Mouse (Mus musculus) hindbrain, embryonic 14.5 days (tissue): Measurements from ENCODE around the gene Plcg2. TPM values are rescaled to one million over a fixed set of nuclear protein-coding genes. Genes with fewer than 3 reads are reported as not detected.
A peak's percentile ranks its signal among the peaks of the same experiment; 100 is the strongest.

ENCODE experiments used
- ATAC-seq: fragments of 200-750 bp; cut with Nextera tagmentation; 2 replicates; pipeline ENCODE4 v1.8.0; 2017; ENCODE audit warnings: moderate number of reproducible peaks, mild to moderate bottlenecking, moderate TSS enrichment, moderate library complexity; ENCODE audit not compliant: low FRiP score
- DNase-seq: peaks from one replicate; pipeline ENCODE4 v3.0.0-alpha.2; 2015; ENCODE audit warnings: low spot score
- H3K27ac ChIP-seq: fragments of 300-500 bp; sonication (generic); 2 replicates; pipeline ENCODE4 v1.5.1; 2014; ENCODE audit warnings: mild to moderate bottlenecking, moderate library complexity
- H3K27me3 ChIP-seq: fragments of 300-500 bp; sonication (generic); 2 replicates; pipeline ENCODE4 v1.6.1; 2014; ENCODE audit warnings: mild to moderate bottlenecking, low read length, mixed read lengths; ENCODE audit not compliant: control insufficient read depth, insufficient read depth
- H3K36me3 ChIP-seq: fragments of 300-500 bp; sonication (generic); replicated peaks from 2 replicates; pipeline ENCODE4 v1.6.1; 2014; ENCODE audit not compliant: control insufficient read depth, insufficient read depth
- H3K4me1 ChIP-seq: fragments of 300-500 bp; sonication (generic); replicated peaks from 2 replicates; pipeline ENCODE4 v1.6.1; 2014; ENCODE audit warnings: antibody characterized with exemption, low read length, mixed read lengths; ENCODE audit not compliant: control insufficient read depth, insufficient read depth
- H3K4me2 ChIP-seq: fragments of 300-500 bp; sonication (generic); replicated peaks from 2 replicates; pipeline ENCODE4 v1.6.1; 2014; ENCODE audit warnings: mild to moderate bottlenecking, moderate library complexity
- H3K4me3 ChIP-seq: fragments of 300-500 bp; sonication (generic); replicated peaks from 2 replicates; pipeline ENCODE4 v1.5.1; 2014; ENCODE audit warnings: mild to moderate bottlenecking, low read length
- H3K9ac ChIP-seq: fragments of 300-500 bp; sonication (generic); 2 replicates; pipeline ENCODE4 v1.6.1; 2014
- H3K9me3 ChIP-seq: fragments of 300-500 bp; sonication (generic); 2 replicates; pipeline ENCODE4 v1.6.1; 2016; ENCODE audit warnings: low read length; ENCODE audit not compliant: control insufficient read depth
- WGBS: fragments of 180-500 bp; shearing (Covaris S2); extraction: QIAGEN DNeasy Blood & Tissue Kit; methylation state at CpG from one replicate; pipeline ENCODE4 v1.1.7; 2014; 5-methylcytosine and 5-hydroxymethylcytosine counted together
- polyA plus RNA-seq: library from polyadenylated mRNA; unstranded; fragments of >200 nt; fragmentation: Nextera tagmentation; extraction: Ambion mirVana; gene quantifications from 2 replicates; pipeline ENCODE4 v1.2.1, GENCODE M21; 2014

Gene Plcg2
- polyA plus RNA-seq, 1 experiment from 2014 or later: 1.2 TPM

GRCm38 (mm10) chr8:117652318-117652717, 154.2 kb downstream of the Plcg2 start:
- DNase-seq: no peak
- H3K9ac ChIP-seq: no peak overlapping the region
- no peak overlapping the region for H3K27ac ChIP-seq
- 100% methylated on average over 1 of the region's 1 CpGs for WGBS
- H3K27me3 ChIP-seq: no peaks in the 10 kb centered on the region
- H3K4me2 ChIP-seq: no peak overlapping the region
- H3K4me1 ChIP-seq: no peaks in the 10 kb centered on the region
- H3K36me3 ChIP-seq: no peaks in the 10 kb centered on the region
- ATAC-seq: no peak
- H3K4me3 ChIP-seq: no peak overlapping the region
- H3K9me3 ChIP-seq: no peaks in the 10 kb centered on the region

- Histone ChIP-seq H3K9me3 (no peaks in the 10 kb centered on the region), H3K4me1 (no peaks in the 10 kb centered on the region; the same call in 1 of the 2 replicates), H3K27ac (no peak overlapping the region), H3K36me3 (no peaks in the 10 kb centered on the region), H3K9ac (no peak overlapping the region), H3K27me3 (no peaks in the 10 kb centered on the region), H3K4me3 (no peak overlapping the region), H3K4me2 (no peak overlapping the region)
- no peak for DNase-seq
- ATAC-seq: no peak
- WGBS: 80% methylated on average over 7 of the region's 7 CpGs
Observed at GRCm38 (mm10) chr8:117658990-117659389, 160.9 kb downstream of the Plcg2 start.

- Histone ChIP-seq H3K9me3 (no peaks in the 10 kb centered on the region), H3K27ac (peak overlapping the region; percentile 28), H3K9ac (no peak overlapping the region), H3K27me3 (no peaks in the 10 kb centered on the region), H3K4me1 (no peaks in the 10 kb centered on the region; the same call in 1 of the 2 replicates), H3K36me3 (no peaks in the 10 kb centered on the region), H3K4me2 (peak overlapping the region; percentile 13; the same call in 1 of the 2 replicates), H3K4me3 (no peak overlapping the region)
- peak; percentile 71 for DNase-seq
- 25% methylated on average over 11 of the region's 11 CpGs for WGBS
- peak; percentile 37; the same call in 1 of the 2 replicates for ATAC-seq
Observed at GRCm38 (mm10) chr8:117660358-117661031, 162.4 kb downstream of the Plcg2 start.

GRCm38 (mm10) chr8:117667349-117668124, 169.4 kb downstream of the Plcg2 start:
- H3K4me2 ChIP-seq: no peak overlapping the region
- H3K27me3 ChIP-seq: no peaks in the 10 kb centered on the region
- DNase-seq: no peak
- no peak overlapping the region for H3K9ac ChIP-seq
- no peak for ATAC-seq
- no peak overlapping the region for H3K4me3 ChIP-seq
- 87% methylated on average over 13 of the region's 13 CpGs for whole genome bisulfite sequencing
- no peaks in the 10 kb centered on the region for H3K36me3 ChIP-seq
- H3K4me1 ChIP-seq: no peaks in the 10 kb centered on the region
- no peak overlapping the region for H3K27ac ChIP-seq
- no peaks in the 10 kb centered on the region for H3K9me3 ChIP-seq

GRCm38 (mm10) chr8:117670461-117670860, 172.4 kb downstream of the Plcg2 start:
- DNase-seq (no peak), ATAC-seq (no peak)
- Histone ChIP-seq H3K9ac (no peak overlapping the region), H3K27me3 (no peaks in the 10 kb centered on the region), H3K4me2 (no peak overlapping the region), H3K27ac (no peak overlapping the region), H3K36me3 (no peaks in the 10 kb centered on the region), H3K4me3 (no peak overlapping the region), H3K9me3 (no peaks in the 10 kb centered on the region), H3K4me1 (no peaks in the 10 kb centered on the region)
- 53% methylated on average over 11 of the region's 11 CpGs for WGBS

GRCm38 (mm10) chr8:117672558-117672957, 174.5 kb downstream of the Plcg2 start:
- no peak for ATAC-seq
- Histone ChIP-seq H3K27ac (no peak overlapping the region), H3K9ac (no peak overlapping the region), H3K4me2 (no peak overlapping the region), H3K27me3 (no peaks in the 10 kb centered on the region), H3K36me3 (no peaks in the 10 kb centered on the region), H3K4me1 (no peaks in the 10 kb centered on the region), H3K4me3 (no peak overlapping the region), H3K9me3 (no peaks in the 10 kb centered on the region)
- no peak for DNase-seq
- whole genome bisulfite sequencing: 69% methylated on average over 3 of the region's 3 CpGs

- Histone ChIP-seq H3K27ac (no peak within 1 kb of the TSS), H3K36me3 (no peaks in the 10 kb centered on the region), H3K4me3 (peak within 1 kb of the TSS; percentile 36), H3K4me1 (no peaks in the 10 kb centered on the region), H3K9ac (peak within 1 kb of the TSS; percentile 53), H3K4me2 (peak within 1 kb of the TSS; percentile 54), H3K9me3 (no peaks in the 10 kb centered on the region), H3K27me3 (no peaks in the 10 kb centered on the region)
- DNase-seq (peak; percentile 49), ATAC-seq (no peak)
- WGBS: 19% methylated on average over 17 of the region's 17 CpGs
Observed at GRCm38 (mm10) chr8:117673430-117673830, 175.3 kb downstream of the Plcg2 start, which contains the start of gene Sdr42e1. TSS of gene Sdr42e1 (minus strand) at chr8:117673689.

GRCm38 (mm10) chr8:117675171-117675570, 177.1 kb downstream of the Plcg2 start:
- no peaks in the 10 kb centered on the region for H3K27me3 ChIP-seq
- H3K9ac ChIP-seq: no peak overlapping the region
- 78% methylated on average over 5 of the region's 5 CpGs for WGBS
- no peaks in the 10 kb centered on the region for H3K36me3 ChIP-seq
- H3K27ac ChIP-seq: no peak overlapping the region
- ATAC-seq (no peak), DNase-seq (no peak)
- H3K4me1 ChIP-seq: no peaks in the 10 kb centered on the region
- no peaks in the 10 kb centered on the region for H3K9me3 ChIP-seq
- H3K4me2 ChIP-seq: no peak overlapping the region
- no peak overlapping the region for H3K4me3 ChIP-seq

GRCm38 (mm10) chr8:117676460-117676859, 178.4 kb downstream of the Plcg2 start:
- H3K27me3 ChIP-seq: no peaks in the 10 kb centered on the region
- H3K27ac ChIP-seq: no peak overlapping the region
- no peak for ATAC-seq
- H3K9me3 ChIP-seq: no peaks in the 10 kb centered on the region
- H3K9ac ChIP-seq: no peak overlapping the region
- no peak for DNase-seq
- H3K4me2 ChIP-seq: no peak overlapping the region
- H3K4me1 ChIP-seq: no peaks in the 10 kb centered on the region
- H3K36me3 ChIP-seq: no peaks in the 10 kb centered on the region
- no peak overlapping the region for H3K4me3 ChIP-seq
- WGBS: 82% methylated on average over 9 of the region's 9 CpGs
